Mouse (Mus musculus) heart, adult 2 months (tissue): ENCODE data around the gene Bcat2.

Experiments used
- CTCF ChIP-seq: fragments of 200-600 bp; IDR thresholded peaks from 2 replicates; pipeline ENCODE4 v1.8.1; 2022; ENCODE audit warnings: antibody characterized with exemption, mild to moderate bottlenecking, moderate library complexity
- POLR2A ChIP-seq: fragments of 200-500 bp; IDR thresholded peaks from 2 replicates; pipeline ENCODE4 v1.6.1; 2011; ENCODE audit warnings: mild to moderate bottlenecking, low read depth, low read length, control low read depth; ENCODE audit not compliant: insufficient read depth

DNA sequence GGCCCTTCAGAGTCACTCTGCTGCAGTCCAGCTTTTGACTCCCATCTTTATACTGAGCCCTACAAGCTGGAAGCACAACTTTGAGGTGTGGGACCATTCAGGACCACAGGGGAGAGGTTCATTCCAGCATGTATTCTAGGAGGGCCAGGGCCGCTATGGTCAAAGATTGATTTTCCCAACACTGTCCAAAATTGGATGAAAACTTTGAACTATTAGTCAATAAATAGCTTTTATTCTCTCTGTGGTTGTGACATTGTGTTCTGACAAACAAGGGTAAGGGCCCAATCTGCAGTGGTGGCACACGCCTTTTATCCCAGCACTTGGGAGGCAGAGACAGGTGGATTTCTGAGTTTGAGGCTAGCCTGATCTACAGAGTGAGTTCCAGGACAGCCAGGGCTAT is 16.0 kb upstream of the Bcat2 start:
- TF ChIP-seq CTCF (no peak), POLR2A (no peak)
